Mouse (Mus musculus) intestine, embryonic 14.5 days (tissue): ENCODE data around the gene Unc50. TPM values are rescaled to one million over a fixed set of nuclear protein-coding genes. Genes with fewer than 3 reads are reported as not detected.

Experiments used
- ATAC-seq: fragments of 200-750 bp; cut with Nextera tagmentation; replicated peaks from 2 replicates; pipeline ENCODE4 v1.8.0; 2017; ENCODE audit warnings: low read depth, moderate number of reproducible peaks, moderate TSS enrichment, moderate library complexity; ENCODE audit not compliant: low FRiP score, low TSS enrichment
- DNase-seq: peaks from one replicate; pipeline ENCODE4 v3.0.0-alpha.2; 2018; ENCODE audit warnings: low spot score
- H3K27ac ChIP-seq: fragments of 300-500 bp; sonication (generic); 2 replicates; pipeline ENCODE4 v1.5.1; 2014; ENCODE audit warnings: low read depth, mild to moderate bottlenecking, control low read depth
- H3K27me3 ChIP-seq: fragments of 300-500 bp; sonication (generic); replicated peaks from 2 replicates; pipeline ENCODE4 v1.6.1; 2014; ENCODE audit warnings: low read length, control low read depth; ENCODE audit not compliant: control insufficient read depth, insufficient read depth
- H3K36me3 ChIP-seq: fragments of 300-500 bp; sonication (generic); 2 replicates; pipeline ENCODE4 v1.6.1; 2014; ENCODE audit warnings: low read length, control low read depth; ENCODE audit not compliant: control insufficient read depth, insufficient read depth
- H3K4me1 ChIP-seq: fragments of 300-500 bp; sonication (generic); replicated peaks from 2 replicates; pipeline ENCODE4 v1.6.1; 2014; ENCODE audit warnings: low read length, control low read depth, mixed read lengths; ENCODE audit not compliant: control insufficient read depth, insufficient read depth
- H3K4me2 ChIP-seq: fragments of 300-500 bp; sonication (generic); 2 replicates; pipeline ENCODE4 v1.6.1; 2014; ENCODE audit warnings: low read length
- H3K4me3 ChIP-seq: fragments of 300-500 bp; sonication (generic); 2 replicates; pipeline ENCODE4 v1.5.1; 2014; ENCODE audit warnings: low read depth, low read length, control low read depth, mixed read lengths
- H3K9ac ChIP-seq: fragments of 300-500 bp; sonication (generic); 2 replicates; pipeline ENCODE4 v1.6.1; 2014; ENCODE audit warnings: mild to moderate bottlenecking, low read length
- H3K9me3 ChIP-seq: fragments of 300-500 bp; sonication (generic); 2 replicates; pipeline ENCODE4 v1.6.1; 2016; ENCODE audit warnings: low read length, control low read depth; ENCODE audit not compliant: control insufficient read depth
- WGBS: fragments of 180-500 bp; shearing (Covaris S2); extraction: QIAGEN DNeasy Blood & Tissue Kit; methylation state at CpG from one replicate; pipeline ENCODE4 v1.1.7; 2014; 5-methylcytosine and 5-hydroxymethylcytosine counted together
- polyA plus RNA-seq: library from polyadenylated mRNA; unstranded; fragments of >200 nt; fragmentation: Nextera tagmentation; extraction: Ambion mirVana; gene quantifications from 2 replicates; pipeline ENCODE4 v1.2.1, GENCODE M21; 2014

Unc50 gene
- polyA plus RNA-seq, 1 experiment from 2014 or later, result 133 TPM

DNA sequence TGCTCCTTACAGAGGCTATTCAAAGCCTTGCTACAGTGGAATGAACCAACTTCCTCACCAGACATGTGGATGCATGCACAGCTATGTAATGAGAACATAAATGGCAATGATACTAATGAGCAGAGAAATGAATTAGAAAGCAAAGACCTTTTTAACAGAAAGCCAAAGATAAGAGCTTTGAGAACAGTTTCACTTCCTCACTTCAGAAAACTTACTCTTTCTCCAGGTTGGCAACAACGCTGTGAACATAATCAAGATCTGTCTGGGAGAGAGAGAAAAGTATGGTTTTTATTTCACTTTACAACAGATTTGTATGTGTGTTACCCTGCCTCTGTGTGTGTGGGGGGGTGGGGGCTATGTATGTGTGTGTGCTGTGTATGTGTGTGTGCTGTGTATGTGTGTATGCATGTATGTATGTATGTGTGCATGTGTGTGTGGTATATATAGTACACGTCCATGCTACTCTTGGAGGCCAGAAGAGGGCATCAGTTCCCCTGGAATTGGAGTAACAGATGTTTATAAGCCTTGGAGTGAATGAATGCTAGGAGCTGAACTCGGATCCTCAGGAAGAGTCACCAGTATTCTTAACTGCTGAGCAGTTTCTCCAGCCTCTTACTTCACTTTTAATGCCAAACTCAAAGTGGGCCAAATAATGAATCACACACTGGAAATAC lies 36.5 kb downstream of the Unc50 start:
- WGBS, result 83% methylated on average over 3 of the region's 3 CpGs

DNA sequence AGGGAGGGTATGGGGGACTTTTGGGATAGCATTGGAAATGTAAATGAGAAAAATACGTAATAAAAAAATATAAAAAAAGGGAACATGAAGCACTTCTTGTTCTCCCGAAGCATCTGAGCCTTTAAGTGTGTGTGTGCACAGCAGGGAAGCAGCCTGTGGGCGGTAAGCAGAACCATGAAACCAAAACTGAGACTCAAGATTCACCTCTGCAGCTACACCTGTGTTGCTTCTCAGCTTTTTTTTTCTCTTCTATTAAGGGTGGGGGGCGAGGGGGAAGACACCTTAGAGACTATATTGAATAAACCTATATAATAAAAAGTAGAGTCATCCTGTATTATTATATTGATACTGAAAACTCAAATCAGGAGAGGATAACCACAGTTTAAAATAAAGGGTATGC lies 37.9 kb downstream of the Unc50 start:
- 91% methylated on average over 4 of the region's 4 CpGs for WGBS
- Histone ChIP-seq H3K9me3 (no peaks in the 10 kb centered on the region), H3K27ac (no peak overlapping the region), H3K27me3 (no peaks in the 10 kb centered on the region), H3K9ac (no peak overlapping the region), H3K36me3 (0 out of 2 replicates have a peak, but pooled peaks cover 7% of the 10 kb centered on the region), H3K4me3 (no peak overlapping the region), H3K4me1 (no peaks in the 10 kb centered on the region), H3K4me2 (no peak overlapping the region)
- no peak for ATAC-seq
- DNase-seq, result no peak

More for the DNA sequence above, 36.5 kb downstream of the Unc50 start:
- Histone ChIP-seq H3K9ac (no peak overlapping the region), H3K4me2 (no peak overlapping the region), H3K4me1 (no peaks in the 10 kb centered on the region), H3K36me3 (0 out of 2 replicates have a peak, but pooled peaks cover 7% of the 10 kb centered on the region), H3K27me3 (no peaks in the 10 kb centered on the region), H3K9me3 (no peaks in the 10 kb centered on the region), H3K27ac (no peak overlapping the region), H3K4me3 (no peak overlapping the region)
- ATAC-seq (no peak), DNase-seq (no peak)

DNA sequence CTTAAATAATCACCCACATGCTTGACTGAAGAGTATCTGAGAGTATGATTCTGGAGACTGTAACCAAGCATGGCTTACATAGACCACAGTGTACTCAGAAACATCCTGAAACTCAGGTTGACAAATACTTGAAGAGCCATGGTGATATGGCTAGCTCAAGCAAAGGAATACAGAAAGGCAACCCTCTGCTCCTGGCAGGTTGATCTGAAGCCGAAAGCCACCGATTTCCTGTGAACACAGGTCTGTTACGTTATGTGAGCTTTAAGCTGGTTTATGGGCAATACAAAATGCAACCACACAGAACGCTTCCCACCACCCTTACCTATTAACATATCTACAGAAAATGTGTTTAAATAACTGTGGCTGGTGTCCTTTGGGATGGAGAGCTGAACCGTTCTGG lies 39.1 kb downstream of the Unc50 start:
- H3K4me3 ChIP-seq, result no peak overlapping the region
- ATAC-seq, result no peak
- no peak overlapping the region for H3K27ac ChIP-seq
- H3K4me1 ChIP-seq, result no peaks in the 10 kb centered on the region
- no peaks in the 10 kb centered on the region for H3K27me3 ChIP-seq
- H3K36me3 ChIP-seq, result 0 out of 2 replicates have a peak, but pooled peaks cover 5% of the 10 kb centered on the region
- WGBS, result 91% methylated on average over 5 of the region's 5 CpGs
- no peak for DNase-seq
- no peak overlapping the region for H3K9ac ChIP-seq
- H3K4me2 ChIP-seq, result no peak overlapping the region
- H3K9me3 ChIP-seq, result no peaks in the 10 kb centered on the region

DNA sequence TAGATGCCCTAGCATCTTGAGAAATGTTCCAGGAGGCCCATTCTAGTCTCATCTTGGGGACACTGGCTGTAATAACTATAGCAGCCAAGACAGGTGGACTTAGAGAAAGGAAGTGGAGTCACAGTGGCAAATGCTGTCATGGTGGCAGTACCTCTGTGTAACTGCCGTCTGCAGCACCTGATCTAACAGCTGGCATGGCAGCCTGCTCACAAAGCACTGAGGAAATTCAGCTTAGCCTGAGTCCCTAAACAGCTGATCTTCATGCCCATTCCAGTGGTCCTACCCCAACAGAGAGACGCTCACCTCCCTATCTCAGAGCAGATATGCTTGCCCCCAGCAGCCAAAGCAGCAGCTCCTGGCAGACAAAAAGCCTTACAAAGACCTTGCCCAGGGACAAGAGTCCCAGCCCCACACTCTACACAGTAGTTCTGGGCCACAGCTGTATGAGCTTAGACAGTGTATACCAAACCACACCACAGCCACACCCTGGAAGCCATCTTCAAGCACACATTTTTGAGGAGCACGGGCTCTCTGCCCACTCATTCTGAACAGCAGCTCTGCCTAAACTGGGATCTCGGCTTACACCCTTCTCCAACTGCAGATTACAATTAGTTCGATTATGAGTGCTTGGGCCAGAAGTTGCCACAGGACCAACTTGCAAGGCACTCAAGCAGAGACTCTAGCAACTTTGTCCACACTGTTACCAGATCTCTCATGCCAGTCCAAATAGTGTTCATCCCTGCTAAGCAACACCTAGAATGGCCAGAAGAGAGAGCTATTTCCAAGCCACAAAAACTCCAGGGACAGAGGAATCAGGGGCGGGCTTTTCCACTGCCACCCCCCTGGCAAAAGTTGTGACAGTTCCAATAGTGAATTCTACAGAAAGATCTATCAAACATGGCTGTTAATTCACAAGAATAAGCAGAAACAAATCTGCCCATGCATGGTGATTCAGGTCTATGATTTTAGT lies 41.5 kb downstream of the Unc50 start:
- H3K36me3 ChIP-seq, result no peaks in the 10 kb centered on the region
- no peak overlapping the region for H3K4me2 ChIP-seq
- H3K27ac ChIP-seq, result no peak overlapping the region
- WGBS, result 77% methylated on average over 6 of the region's 6 CpGs
- DNase-seq, result no peak
- H3K9ac ChIP-seq, result no peak overlapping the region
- no peaks in the 10 kb centered on the region for H3K4me1 ChIP-seq
- no peak for ATAC-seq
- no peak overlapping the region for H3K4me3 ChIP-seq
- H3K9me3 ChIP-seq, result no peaks in the 10 kb centered on the region
- H3K27me3 ChIP-seq, result no peaks in the 10 kb centered on the region

DNA sequence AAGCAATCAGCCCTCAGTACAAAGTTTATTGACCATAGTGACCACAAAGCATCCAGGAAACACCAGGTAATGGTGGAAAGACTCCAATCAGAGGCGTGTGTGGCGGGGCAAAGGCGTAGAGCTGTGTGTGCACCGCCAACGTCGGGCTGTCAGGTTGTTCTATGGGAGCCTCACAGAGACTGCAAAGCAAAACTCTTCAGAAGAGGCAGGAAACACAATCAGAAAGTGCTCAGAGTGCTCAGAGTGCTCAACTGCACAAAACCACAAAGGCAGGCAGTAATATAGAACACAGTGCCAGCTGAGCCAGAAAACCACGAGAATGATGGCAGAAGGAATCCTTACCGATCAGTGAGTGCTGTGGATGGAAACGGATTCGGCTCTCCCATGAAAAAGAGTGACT lies 43.3 kb downstream of the Unc50 start:
- no peak for DNase-seq
- Histone ChIP-seq H3K4me1 (no peaks in the 10 kb centered on the region), H3K4me2 (no peak overlapping the region), H3K9ac (no peak overlapping the region), H3K4me3 (no peak overlapping the region), H3K36me3 (no peaks in the 10 kb centered on the region), H3K27me3 (no peaks in the 10 kb centered on the region), H3K27ac (no peak overlapping the region), H3K9me3 (no peaks in the 10 kb centered on the region)
- WGBS, result 80% methylated on average over 10 of the region's 10 CpGs
- no peak for ATAC-seq

- Histone ChIP-seq H3K27me3 (no peaks in the 10 kb centered on the region), H3K4me3 (no peak overlapping the region), H3K9me3 (no peaks in the 10 kb centered on the region), H3K4me1 (no peaks in the 10 kb centered on the region), H3K36me3 (no peaks in the 10 kb centered on the region), H3K9ac (no peak overlapping the region), H3K4me2 (no peak overlapping the region), H3K27ac (no peak overlapping the region)
- ATAC-seq (no peak), DNase-seq (no peak)
- 79% methylated on average over 8 of the region's 8 CpGs for WGBS
Measured at GRCm38 (mm10) chr1:37474046-37474445, 44.1 kb downstream of the Unc50 start.

- no peaks in the 10 kb centered on the region for H3K9me3 ChIP-seq
- no peak for DNase-seq
- no peak overlapping the region for H3K9ac ChIP-seq
- H3K36me3 ChIP-seq, result no peaks in the 10 kb centered on the region
- WGBS, result 92% methylated on average over 6 of the region's 6 CpGs
- H3K4me1 ChIP-seq, result no peaks in the 10 kb centered on the region
- no peak for ATAC-seq
- no peak overlapping the region for H3K4me2 ChIP-seq
- no peaks in the 10 kb centered on the region for H3K27me3 ChIP-seq
- no peak overlapping the region for H3K4me3 ChIP-seq
- H3K27ac ChIP-seq, result no peak overlapping the region
Measured at GRCm38 (mm10) chr1:37474634-37475190, 44.8 kb downstream of the Unc50 start.

GRCm38 (mm10) chr1:37475312-37475711 lies 45.4 kb downstream of the Unc50 start:
- Histone ChIP-seq H3K4me1 (no peaks in the 10 kb centered on the region), H3K4me2 (no peak overlapping the region), H3K9ac (no peak overlapping the region), H3K9me3 (no peaks in the 10 kb centered on the region), H3K36me3 (no peaks in the 10 kb centered on the region), H3K27me3 (no peaks in the 10 kb centered on the region), H3K4me3 (no peak overlapping the region), H3K27ac (no peak overlapping the region)
- DNase-seq (no peak), ATAC-seq (no peak)
- WGBS, result 88% methylated on average over 3 of the region's 3 CpGs
